Mouse (Mus musculus) CH12.LX (cell line): ENCODE measurements at regions not wholly inside any gene's neighbourhood (a gene's known extent, or its start where the extent isn't known, plus 50 kb on each side); places are given as distances from the start of the nearest gene placed in this dataset.

ENCODE experiments used
- DNase-seq: peaks from one replicate; pipeline ENCODE4 v3.0.0-alpha.2; 2013; ENCODE audit errors: extremely low read depth
- H3K27ac ChIP-seq: 2 replicates; pipeline ENCODE4 v1.5.1; 2012; ENCODE audit warnings: low read depth, mild to moderate bottlenecking, control low read depth, moderate library complexity; ENCODE audit not compliant: insufficient read depth
- H3K27me3 ChIP-seq: replicated peaks from 2 replicates; pipeline ENCODE3; 2012; ENCODE audit warnings: inconsistent platforms
- H3K36me3 ChIP-seq, 2 experiments: replicated peaks in 1 of 2; 2 replicates each; pipeline versions ENCODE3 to v1.6.1; 2012; ENCODE audit warnings: inconsistent platforms in 1 of 2, low read length in 1 of 2, mild to moderate bottlenecking in 1 of 2, mixed read lengths in 1 of 2, moderate library complexity in 1 of 2; ENCODE audit not compliant: control insufficient read depth in 1 of 2, insufficient read depth in 1 of 2
- H3K4me1 ChIP-seq, 2 experiments: 2 replicates each; pipeline ENCODE4 v1.6.1; 2012; ENCODE audit warnings: inconsistent platforms in 1 of 2, moderate library complexity in 1 of 2; ENCODE audit not compliant: insufficient read depth in 2 of 2, control insufficient read depth in 1 of 2
- H3K4me2 ChIP-seq: 2 replicates; pipeline ENCODE4 v1.6.1; 2012; ENCODE audit warnings: low read depth, mild to moderate bottlenecking, control low read depth; ENCODE audit not compliant: poor library complexity, insufficient read depth, severe bottlenecking
- H3K4me3 ChIP-seq, 3 experiments: fragments of 150-350 bp in 1 of 3; sonication (generic) in 1 of 3; replicated peaks in 1 of 3; 2 replicates each; pipeline versions ENCODE3 to v1.5.1; 2011 to 2012; ENCODE audit warnings: low read depth in 2 of 3, low read length in 2 of 3, mild to moderate bottlenecking in 2 of 3, moderate library complexity in 2 of 3, control low read depth in 1 of 3, improper control_type of control experiment in 1 of 3, inconsistent platforms in 1 of 3, mixed read lengths in 1 of 3; ENCODE audit not compliant: poor library complexity in 1 of 3
- H3K79me2 ChIP-seq: replicated peaks from 2 replicates; pipeline ENCODE4 v1.6.1; 2012; ENCODE audit warnings: mild to moderate bottlenecking, moderate library complexity; ENCODE audit not compliant: control insufficient read depth, poor library complexity, insufficient read depth, severe bottlenecking; ENCODE audit errors: extremely low read depth
- H3K9ac ChIP-seq: 2 replicates; pipeline ENCODE4 v1.6.1; 2012; ENCODE audit warnings: low read depth, mild to moderate bottlenecking, control low read depth, moderate library complexity; ENCODE audit not compliant: insufficient read depth
- H3K9me3 ChIP-seq: replicated peaks from 2 replicates; pipeline ENCODE3; 2012; ENCODE audit warnings: low read length, inconsistent platforms, mixed read lengths
- CHD2 ChIP-seq: IDR thresholded peaks from 2 replicates; pipeline ENCODE4 v1.6.1; 2011; ENCODE audit warnings: low read length, improper control_type of control experiment
- GABPA ChIP-seq: IDR thresholded peaks from 2 replicates; pipeline ENCODE4 v1.6.1; 2012; ENCODE audit warnings: low read depth, low read length, improper control_type of control experiment, inconsistent platforms; ENCODE audit not compliant: insufficient replicate concordance
- JUND ChIP-seq: conservative IDR thresholded peaks from 2 replicates; pipeline ENCODE4 v1.6.1; 2011; ENCODE audit warnings: low read depth, low read length, improper control_type of control experiment
- MAX ChIP-seq: IDR thresholded peaks from 2 replicates; pipeline ENCODE4 v1.6.1; 2011; ENCODE audit warnings: low read length, improper control_type of control experiment
- MAZ ChIP-seq: IDR thresholded peaks from 2 replicates; pipeline ENCODE4 v1.6.1; 2012; ENCODE audit warnings: low read depth, mild to moderate bottlenecking, inconsistent platforms, low read length, improper control_type of control experiment, moderate library complexity
- MEF2A ChIP-seq: IDR thresholded peaks from 2 replicates; pipeline ENCODE4 v1.6.1; 2014; ENCODE audit warnings: low read depth, mild to moderate bottlenecking, inconsistent platforms, low read length, improper control_type of control experiment, borderline replicate concordance
- MXI1 ChIP-seq: IDR thresholded peaks from 2 replicates; pipeline ENCODE4 v1.6.1; 2011; ENCODE audit warnings: mild to moderate bottlenecking, low read depth, low read length, improper control_type of control experiment
- NELFE ChIP-seq: IDR thresholded peaks from 2 replicates; pipeline ENCODE4 v1.6.1; 2011; ENCODE audit warnings: low read depth, low read length, improper control_type of control experiment
- PAX5 ChIP-seq: IDR thresholded peaks from 2 replicates; pipeline ENCODE4 v1.6.1; 2012; ENCODE audit warnings: low read length, inconsistent platforms, mixed read lengths
- POLR2A ChIP-seq: IDR thresholded peaks from 2 replicates; pipeline ENCODE4 v1.6.1; 2011; ENCODE audit warnings: low read depth, mild to moderate bottlenecking, improper control_type of control experiment, low read length
- RAD21 ChIP-seq: IDR thresholded peaks from 2 replicates; pipeline ENCODE4 v1.6.1; 2011; ENCODE audit warnings: low read depth, mild to moderate bottlenecking, low read length, improper control_type of control experiment, moderate library complexity
- RCOR1 ChIP-seq: conservative IDR thresholded peaks from 2 replicates; pipeline ENCODE4 v1.6.1; 2012; ENCODE audit warnings: low read depth, mild to moderate bottlenecking, inconsistent platforms, low read length, improper control_type of control experiment
- SIN3A ChIP-seq: IDR thresholded peaks from 2 replicates; pipeline ENCODE4 v1.6.1; 2012; ENCODE audit warnings: low read length, improper control_type of control experiment, inconsistent platforms
- UBTF ChIP-seq: IDR thresholded peaks from 2 replicates; pipeline ENCODE4 v1.6.1; 2012; ENCODE audit warnings: low read depth, mild to moderate bottlenecking, inconsistent platforms, low read length, improper control_type of control experiment, moderate library complexity
- USF1 ChIP-seq: IDR thresholded peaks from 2 replicates; pipeline ENCODE4 v1.6.1; 2014; ENCODE audit warnings: low read depth, mild to moderate bottlenecking, inconsistent platforms, low read length, improper control_type of control experiment
- USF2 ChIP-seq: conservative IDR thresholded peaks from 2 replicates; pipeline ENCODE4 v1.6.1; 2011; ENCODE audit warnings: low read depth, low read length, improper control_type of control experiment
- ZC3H11A ChIP-seq: IDR thresholded peaks from 2 replicates; pipeline ENCODE4 v1.6.1; 2012; ENCODE audit warnings: low read depth, mild to moderate bottlenecking, inconsistent platforms, low read length, improper control_type of control experiment
- ZKSCAN1 ChIP-seq: IDR thresholded peaks from 2 replicates; pipeline ENCODE4 v1.6.1; 2012; ENCODE audit warnings: low read depth, inconsistent platforms, low read length, improper control_type of control experiment, borderline replicate concordance
- ZNF384 ChIP-seq: IDR thresholded peaks from 2 replicates; pipeline ENCODE4 v1.6.1; 2012; ENCODE audit warnings: low read depth, low read length, improper control_type of control experiment, inconsistent platforms
- dilution Hi-C: fragments of 300-500 bp; cut with MboI; formaldehyde crosslinking; loops from 2 replicates; pipeline ENCODE4 v1.14.3; 2020; ENCODE audit warnings: low sequenced_read_pairs; ENCODE audit not compliant: extremely low pct_unique_long_range_greater_than_20kb, extremely low pct_ligation_motif_present
- in situ Hi-C: fragments of 300-500 bp; cut with MboI; formaldehyde crosslinking; loops from 3 replicates; pipeline ENCODE4 v1.14.3; 2019; ENCODE audit warnings: low sequenced_read_pairs, low pct_ligation_motif_present, low pct_unique_long_range_greater_than_20kb, mixed read lengths

- no peak overlapping the region for H3K4me3 ChIP-seq
- H3K79me2 ChIP-seq, result no peaks in the 10 kb centered on the region
- H3K9ac ChIP-seq, result no peak overlapping the region
- H3K4me1 ChIP-seq, result no peaks in the 10 kb centered on the region
- dilution Hi-C loops, result no loop called here
- TF ChIP-seq MEF2A, result no peak
- no peak for TF ChIP-seq ZC3H11A
- TF ChIP-seq ZKSCAN1, result peak; percentile 86
- no peak for TF ChIP-seq USF1
- TF ChIP-seq, all 38 proteins: peak for 1
- H3K27me3 ChIP-seq, result peaks cover 86% of the 10 kb centered on the region
- DNase-seq, result no peak
- peaks cover 4% of the 10 kb centered on the region for H3K9me3 ChIP-seq
- H3K4me2 ChIP-seq, result no peak overlapping the region
- H3K36me3 ChIP-seq, result no peaks in the 10 kb centered on the region
- H3K27ac ChIP-seq, result no peak overlapping the region
- in situ Hi-C loops, result no loop called here
Observed at GRCm38 (mm10) chr5:120351827-120352226, 79.7 kb upstream of the Lhx5 start.

- no peak overlapping the region for H3K27ac ChIP-seq
- TF ChIP-seq UBTF (no peak), ZKSCAN1 (no peak), MAX (no peak), CHD2 (no peak), JUND (no peak), RCOR1 (no peak), MAZ (no peak), ZC3H11A (no peak), USF2 (no peak), MXI1 (no peak), RAD21 (no peak), SIN3A (no peak), ZNF384 (no peak), GABPA (no peak), POLR2A (no peak), MEF2A (no peak), PAX5 (no peak), NELFE (no peak)
- TF ChIP-seq, all 38 proteins: peak for 0
- in situ Hi-C loops, result no loop called here
- no peak for DNase-seq
- Histone ChIP-seq H3K4me1 (no peaks in the 10 kb centered on the region), H3K4me2 (no peak overlapping the region), H3K9me3 (peaks cover 4% of the 10 kb centered on the region), H3K27me3 (peaks cover 84% of the 10 kb centered on the region), H3K36me3 (no peaks in the 10 kb centered on the region), H3K79me2 (no peaks in the 10 kb centered on the region), H3K9ac (no peak overlapping the region), H3K4me3 (no peak overlapping the region)
- dilution Hi-C loops, result no loop called here
Observed at GRCm38 (mm10) chr5:120353657-120354056, 77.8 kb upstream of the Lhx5 start.
